In genomic region chr5:27708209-27708608, GRCm38 (mm10) we compare ENCODE assay signal across 9 mouse cellular contexts.
A peak's percentile ranks its signal among the peaks of the same experiment; 100 is the strongest.
DNase-seq lines count a peak whose midpoint lies in the region; ATAC-seq lines count a peak whose summit lies in the region.
"Had no signal": no experiment of that assay in that cellular context is flagged by ENCODE, and none has a peak within 500 bp of the region (broad histone marks: within the 10 kb centered on the region; RNA-seq: fewer than 3 reads in every experiment).

No protein-coding gene starts in this region.

- no peak overlapping the region for H3K4me3 ChIP-seq in kidney, embryonic 16.5 days (ENCODE audit: low read length)
- H3K4me3 ChIP-seq in hindbrain, embryonic 13.5 days, result no peak overlapping the region
- H3K4me3 ChIP-seq: limb, embryonic 15.5 days had no signal

- H3K9ac ChIP-seq in kidney, embryonic 16.5 days (replicated peaks; ENCODE audit: low read length), result no peak overlapping the region
- H3K9ac ChIP-seq in hindbrain, embryonic 13.5 days, result no peak overlapping the region
- H3K9ac ChIP-seq: limb, embryonic 15.5 days had no signal

- peaks cover 25% of the 10 kb centered on the region for H3K4me1 ChIP-seq in kidney, embryonic 16.5 days (ENCODE audit: insufficient read depth, low read length)
- peaks cover 32% of the 10 kb centered on the region for H3K4me1 ChIP-seq in hindbrain, embryonic 13.5 days (replicated peaks)
- H3K4me1 ChIP-seq: limb, embryonic 15.5 days had no signal

- 20% methylated on average over 6 of the region's 6 CpGs for WGBS in kidney, embryonic 16.5 days
- WGBS in hindbrain, embryonic 13.5 days, result 29% methylated on average over 6 of the region's 6 CpGs

- H3K27me3 ChIP-seq in kidney, embryonic 16.5 days (ENCODE audit: insufficient read depth, low read length), result no peaks in the 10 kb centered on the region
- no peaks in the 10 kb centered on the region for H3K27me3 ChIP-seq in hindbrain, embryonic 13.5 days
- H3K27me3 ChIP-seq: limb, embryonic 15.5 days had no signal

- ATAC-seq in kidney, embryonic 16.5 days (ENCODE audit: low FRiP score, low TSS enrichment), result peak; percentile 22
- no peak for ATAC-seq in hindbrain, embryonic 13.5 days (ENCODE audit: low FRiP score)
- ATAC-seq in megakaryocyte progenitor cell, adult 5-6 weeks (replicated peaks; ENCODE audit: poor library complexity), result peak; percentile 72
- no peak for ATAC-seq in inflammation-experienced regulatory T-cells, adult 6 months
- no peak for ATAC-seq in CD4-positive, CD25-positive, alpha-beta regulatory T cell, adult 4 months

- peak overlapping the region; percentile 25; the same call in 1 of the 2 replicates for H3K27ac ChIP-seq in kidney, embryonic 16.5 days (ENCODE audit: low read length)
- H3K27ac ChIP-seq in hindbrain, embryonic 13.5 days, result 0 out of 2 replicates have a peak overlapping the region, but pooled peaks have one; percentile 10
- H3K27ac ChIP-seq: limb, embryonic 15.5 days had no signal

- H3K9me3 ChIP-seq in kidney, embryonic 16.5 days (ENCODE audit: low read length), result no peaks in the 10 kb centered on the region
- H3K9me3 ChIP-seq in hindbrain, embryonic 13.5 days, result no peaks in the 10 kb centered on the region
- H3K9me3 ChIP-seq: limb, embryonic 15.5 days had no signal

- DNase-seq in kidney, adult 8-10 months, result no peak
- peak; percentile 51 for DNase-seq in embryo, embryonic 11.5 days (ENCODE audit: low read depth, low spot score)
- DNase-seq in right cerebral cortex, postnatal 14 days, result no peak

- no peak overlapping the region for H3K4me2 ChIP-seq in kidney, embryonic 16.5 days (replicated peaks; ENCODE audit: low read depth, low read length)
- no peak overlapping the region for H3K4me2 ChIP-seq in hindbrain, embryonic 13.5 days
- H3K4me2 ChIP-seq: limb, embryonic 15.5 days had no signal

- no peaks in the 10 kb centered on the region for H3K36me3 ChIP-seq in kidney, embryonic 16.5 days (ENCODE audit: insufficient read depth, low read length)
- peaks cover 31% of the 10 kb centered on the region for H3K36me3 ChIP-seq in hindbrain, embryonic 13.5 days
- H3K36me3 ChIP-seq: limb, embryonic 15.5 days had no signal

Comparison
In these comparisons a context has a peak if more than half of its experiments do, and no peak if none do; other contexts are left out.
1. ATAC-seq: peak in kidney, embryonic 16.5 days (single experiment) and megakaryocyte progenitor cell, adult 5-6 weeks (single experiment); none in hindbrain, embryonic 13.5 days (single experiment), inflammation-experienced regulatory T-cells, adult 6 months (single experiment) and CD4-positive, CD25-positive, alpha-beta regulatory T cell, adult 4 months (single experiment).